Mouse (Mus musculus) ovary, postnatal 36 days (tissue): ENCODE data around the gene Plppr3.

Source experiments
- DNase-seq: peaks from one replicate; pipeline ENCODE4 v3.0.0; 2022; ENCODE audit warnings: low spot score, mixed read lengths

Plppr3 gene

GRCm38 (mm10) chr10:79852827-79853226, 21.6 kb downstream of the Plppr3 start:
- no peak for DNase-seq

- no peak for DNase-seq
These were observed 22.2 kb downstream of the Plppr3 start for GRCm38 (mm10) chr10:79852107-79852789.

GRCm38 (mm10) chr10:79851653-79852052, 22.8 kb downstream of the Plppr3 start:
- no peak for DNase-seq

- no peak for DNase-seq
These were observed 24.3 kb downstream of the Plppr3 start for GRCm38 (mm10) chr10:79849941-79850628.

- DNase-seq = no peak
These were observed 27.9 kb downstream of the Plppr3 start for GRCm38 (mm10) chr10:79846553-79846952.

- no peak for DNase-seq
These were observed 31.0 kb downstream of the Plppr3 start for GRCm38 (mm10) chr10:79843476-79843875.

GRCm38 (mm10) chr10:79842322-79842721, 32.1 kb downstream of the Plppr3 start:
- no peak for DNase-seq

GRCm38 (mm10) chr10:79840644-79841551, 33.5 kb downstream of the Plppr3 start:
- peak; percentile 63 for DNase-seq

GRCm38 (mm10) chr10:79840091-79840490, 34.3 kb downstream of the Plppr3 start:
- no peak for DNase-seq

GRCm38 (mm10) chr10:79838151-79838550, 36.3 kb downstream of the Plppr3 start:
- no peak for DNase-seq

GRCm38 (mm10) chr10:79836918-79837317, 37.5 kb downstream of the Plppr3 start:
- no peak for DNase-seq

- DNase-seq = peak; percentile 78
These were observed 39.5 kb downstream of the Plppr3 start for GRCm38 (mm10) chr10:79834769-79835398.

- no peak for DNase-seq
These were observed 41.6 kb downstream of the Plppr3 start for GRCm38 (mm10) chr10:79832786-79833181.

- DNase-seq = no peak
These were observed 42.2 kb downstream of the Plppr3 start for GRCm38 (mm10) chr10:79832026-79832785.

- no peak for DNase-seq
These were observed 42.9 kb downstream of the Plppr3 start for GRCm38 (mm10) chr10:79831583-79831982.

- no peak for DNase-seq
These were observed 50.0 kb downstream of the Plppr3 start for GRCm38 (mm10) chr10:79824413-79824812.

GRCm38 (mm10) chr10:79823011-79823410, 51.4 kb downstream of the Plppr3 start:
- DNase-seq = no peak

GRCm38 (mm10) chr10:79822372-79822771, 52.1 kb downstream of the Plppr3 start:
- DNase-seq = peak; percentile 45

- no peak for DNase-seq
These were observed 52.7 kb downstream of the Plppr3 start for GRCm38 (mm10) chr10:79821731-79822130.

- no peak for DNase-seq
These were observed 53.7 kb downstream of the Plppr3 start, which contains the start of gene Misp for GRCm38 (mm10) chr10:79820782-79821181. TSS of gene Misp (plus strand) at chr10:79820989.

- DNase-seq = no peak
These were observed 54.2 kb downstream of the Plppr3 start for GRCm38 (mm10) chr10:79820277-79820676.
